Mouse (Mus musculus) CH12.LX (cell line): ENCODE measurements around the gene Podxl2.

ENCODE experiments used
- MAX ChIP-seq: IDR thresholded peaks from 2 replicates; pipeline ENCODE4 v1.6.1; 2011; ENCODE audit warnings: low read length, improper control_type of control experiment
- MYC ChIP-seq: IDR thresholded peaks from 2 replicates; pipeline ENCODE4 v1.6.1; 2011; ENCODE audit warnings: low read depth, mild to moderate bottlenecking, improper control_type of control experiment, low read length
- POLR2A ChIP-seq: IDR thresholded peaks from 2 replicates; pipeline ENCODE4 v1.6.1; 2011; ENCODE audit warnings: low read depth, mild to moderate bottlenecking, improper control_type of control experiment, low read length
- SMC3 ChIP-seq: IDR thresholded peaks from 2 replicates; pipeline ENCODE4 v1.6.1; 2011; ENCODE audit warnings: low read depth, low read length, improper control_type of control experiment

GRCm38 (mm10) chr6:88803051-88803450 lies 71.8 kb downstream of the Podxl2 start:
- TF ChIP-seq MYC = no peak
- no peak for TF ChIP-seq MAX
- TF ChIP-seq POLR2A = no peak
- TF ChIP-seq SMC3 = no peak
